Mouse (Mus musculus) limb, embryonic 11.5 days (tissue): Measurements from ENCODE around the gene Il5. TPM values are rescaled to one million over a fixed set of nuclear protein-coding genes. Genes with fewer than 3 reads are reported as not detected.

Experiments used
- ATAC-seq: fragments of 200-750 bp; cut with Nextera tagmentation; 2 replicates; pipeline ENCODE4 v1.8.0; 2017; ENCODE audit warnings: low read depth; ENCODE audit not compliant: insufficient number of reproducible peaks, low FRiP score, low TSS enrichment
- DNase-seq: peaks from one replicate; pipeline ENCODE4 v3.0.0-alpha.2; 2015; ENCODE audit warnings: low spot score
- H3K27ac ChIP-seq: fragments of 300-500 bp; sonication (generic); replicated peaks from 2 replicates; pipeline ENCODE4 v1.5.1; 2014; ENCODE audit warnings: low read depth, mild to moderate bottlenecking, low read length
- H3K27me3 ChIP-seq: fragments of 300-500 bp; sonication (generic); 2 replicates; pipeline ENCODE4 v1.6.1; 2014; ENCODE audit warnings: mild to moderate bottlenecking, low read length, mixed read lengths; ENCODE audit not compliant: control insufficient read depth, insufficient read depth
- H3K36me3 ChIP-seq: fragments of 300-500 bp; sonication (generic); 2 replicates; pipeline ENCODE4 v1.6.1; 2014; ENCODE audit warnings: mild to moderate bottlenecking, low read length, moderate library complexity, mixed read lengths; ENCODE audit not compliant: control insufficient read depth, insufficient read depth
- H3K4me1 ChIP-seq: fragments of 300-500 bp; sonication (generic); 2 replicates; pipeline ENCODE4 v1.6.1; 2014; ENCODE audit warnings: low read length, mixed read lengths; ENCODE audit not compliant: control insufficient read depth, insufficient read depth
- H3K4me2 ChIP-seq: fragments of 300-500 bp; sonication (generic); 2 replicates; pipeline ENCODE4 v1.6.1; 2014; ENCODE audit warnings: low read depth, mild to moderate bottlenecking, moderate library complexity; ENCODE audit not compliant: severe bottlenecking
- H3K4me3 ChIP-seq: fragments of 300-500 bp; sonication (generic); 2 replicates; pipeline ENCODE4 v1.5.1; 2014; ENCODE audit warnings: low read depth, low read length
- H3K9ac ChIP-seq: fragments of 300-500 bp; sonication (generic); 2 replicates; pipeline ENCODE4 v1.6.1; 2014; ENCODE audit warnings: mild to moderate bottlenecking, low read length
- H3K9me3 ChIP-seq: fragments of 300-500 bp; sonication (generic); 2 replicates; pipeline ENCODE4 v1.6.1; 2016; ENCODE audit warnings: low read length; ENCODE audit not compliant: control insufficient read depth
- WGBS: fragments of 180-500 bp; shearing (Covaris S2); extraction: QIAGEN DNeasy Blood & Tissue Kit; methylation state at CpG from one replicate; pipeline ENCODE4 v1.1.7; 2014; 5-methylcytosine and 5-hydroxymethylcytosine counted together
- polyA plus RNA-seq: library from polyadenylated mRNA; unstranded; fragments of >200 nt; fragmentation: Nextera tagmentation; extraction: Ambion mirVana; gene quantifications from 2 replicates; pipeline ENCODE4 v1.2.1, GENCODE M21; 2014

The Il5 gene
- polyA plus RNA-seq = 0.09 TPM in 1 of 2 replicates, not detected in the other

DNA sequence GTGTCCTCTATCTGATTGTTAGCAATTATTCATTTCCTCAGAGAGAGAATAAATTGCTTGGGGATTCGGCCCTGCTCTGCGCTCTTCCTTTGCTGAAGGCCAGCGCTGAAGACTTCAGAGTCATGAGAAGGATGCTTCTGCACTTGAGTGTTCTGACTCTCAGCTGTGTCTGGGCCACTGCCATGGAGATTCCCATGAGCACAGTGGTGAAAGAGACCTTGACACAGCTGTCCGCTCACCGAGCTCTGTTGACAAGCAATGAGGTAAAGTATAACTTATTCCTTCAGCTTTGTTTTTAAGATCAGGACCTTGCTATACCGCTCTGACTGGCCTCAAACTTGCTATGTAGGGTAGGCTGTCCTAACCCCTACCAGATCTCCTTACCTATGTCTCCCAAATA is at the start of gene Il5:
Il5 (plus strand) TSS at position 80 of the 400 bp plus-strand sequence.
- 82% methylated on average over 6 of the region's 6 CpGs for WGBS
- no peak for ATAC-seq
- Histone ChIP-seq H3K4me2 (no peak within 1 kb of the TSS), H3K4me3 (no peak within 1 kb of the TSS), H3K4me1 (no peaks in the 10 kb centered on the region), H3K27me3 (no peaks in the 10 kb centered on the region), H3K27ac (no peak within 1 kb of the TSS), H3K9ac (no peak within 1 kb of the TSS), H3K36me3 (no peaks in the 10 kb centered on the region), H3K9me3 (no peaks in the 10 kb centered on the region)
- DNase-seq = no peak

DNA sequence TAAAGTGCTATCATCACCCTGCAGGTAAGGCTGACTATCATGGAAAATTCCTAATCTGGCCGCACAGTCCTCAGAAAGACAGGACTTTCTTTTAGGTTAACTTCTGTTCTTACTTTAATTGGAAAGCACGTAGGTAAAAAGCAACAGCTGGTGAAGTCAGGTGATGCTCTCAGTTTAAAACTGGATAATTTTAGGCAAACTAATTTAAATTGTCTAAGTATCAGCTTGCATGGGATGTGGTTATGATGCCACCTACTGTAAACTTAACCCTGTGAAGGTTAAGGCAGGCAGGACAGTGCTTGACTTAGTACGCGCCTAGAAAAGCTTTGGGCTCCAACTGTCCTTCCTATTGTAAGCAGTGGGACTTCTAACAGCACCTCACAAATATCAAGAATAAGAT is 49.2 kb upstream of the Il5 start:
- H3K9me3 ChIP-seq = no peaks in the 10 kb centered on the region
- H3K4me2 ChIP-seq = no peak overlapping the region
- H3K9ac ChIP-seq = no peak overlapping the region
- H3K4me3 ChIP-seq = no peak overlapping the region
- no peaks in the 10 kb centered on the region for H3K4me1 ChIP-seq
- no peak overlapping the region for H3K27ac ChIP-seq
- 93% methylated on average over 4 of the region's 4 CpGs for WGBS
- peaks cover 10% of the 10 kb centered on the region; the same call in 1 of the 2 replicates for H3K36me3 ChIP-seq
- no peak for ATAC-seq
- no peaks in the 10 kb centered on the region for H3K27me3 ChIP-seq
- DNase-seq = no peak

DNA sequence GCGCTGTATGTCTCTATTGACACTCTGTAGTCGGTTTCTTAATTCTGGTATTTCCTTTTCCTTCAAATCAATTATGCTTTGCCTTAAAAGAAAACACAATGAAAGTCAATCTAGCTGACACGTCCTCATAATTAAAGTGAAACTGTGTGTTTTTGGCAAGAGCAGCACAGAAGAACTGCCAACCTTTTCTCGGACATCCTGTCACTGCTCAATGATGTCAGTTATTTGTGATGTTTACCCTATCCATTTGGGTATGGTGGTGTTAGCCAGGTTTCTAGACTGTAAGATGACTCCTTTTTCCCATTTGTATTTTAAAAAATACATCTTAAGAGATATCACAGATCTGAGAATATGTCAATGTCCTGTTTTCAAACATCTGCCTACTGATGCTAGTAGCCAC is 40.5 kb upstream of the Il5 start:
- Histone ChIP-seq H3K9ac (no peak overlapping the region), H3K4me1 (no peaks in the 10 kb centered on the region), H3K9me3 (no peaks in the 10 kb centered on the region), H3K4me3 (no peak overlapping the region), H3K27ac (no peak overlapping the region), H3K27me3 (no peaks in the 10 kb centered on the region), H3K4me2 (no peak overlapping the region), H3K36me3 (peaks cover 7% of the 10 kb centered on the region; the same call in 1 of the 2 replicates)
- WGBS = 90% methylated on average over 4 of the region's 4 CpGs
- DNase-seq (no peak), ATAC-seq (no peak)

DNA sequence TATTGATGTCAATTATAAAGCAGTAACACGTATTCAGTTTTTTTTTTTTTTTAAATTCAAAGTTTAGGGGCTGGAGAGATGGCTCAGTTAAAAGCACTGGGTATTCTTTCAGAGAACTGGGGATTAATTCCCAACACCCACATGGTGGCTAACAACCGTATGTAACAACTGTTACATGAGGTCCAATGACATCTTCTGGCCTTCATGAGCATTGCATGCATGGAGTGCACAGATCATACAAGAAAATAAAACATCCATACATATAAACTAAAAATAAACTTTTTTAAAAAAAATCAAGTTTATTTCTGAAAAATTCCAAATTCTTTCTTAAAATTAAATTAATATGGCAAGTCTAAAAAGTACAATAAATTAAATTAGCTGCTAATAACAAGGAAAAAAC is 38.9 kb upstream of the Il5 start:
- H3K27me3 ChIP-seq = no peaks in the 10 kb centered on the region
- DNase-seq = no peak
- WGBS = 90% methylated on average over 2 of the region's 2 CpGs

DNA sequence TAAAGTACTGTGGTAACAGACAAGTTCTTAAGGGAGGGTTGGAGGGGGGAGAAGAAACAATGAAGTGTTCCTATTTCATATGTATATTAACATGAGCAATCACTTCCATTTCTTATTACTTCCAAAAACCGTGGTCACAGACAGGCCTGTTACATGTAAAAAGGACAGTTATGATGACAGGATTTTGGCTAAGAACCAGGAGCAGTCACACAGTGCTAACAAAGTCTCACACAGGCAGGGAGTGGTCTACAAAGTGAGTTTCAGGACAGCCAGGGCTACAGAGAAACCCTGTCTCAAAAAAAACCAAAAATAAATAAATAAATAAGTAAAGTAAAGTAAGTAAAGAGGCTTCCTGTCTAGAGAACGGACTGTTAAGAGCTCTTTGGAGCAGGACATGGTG is 38.4 kb upstream of the Il5 start:
- Histone ChIP-seq H3K4me2 (no peak overlapping the region), H3K4me3 (no peak overlapping the region), H3K4me1 (no peaks in the 10 kb centered on the region), H3K36me3 (peaks cover 2% of the 10 kb centered on the region; the same call in 1 of the 2 replicates), H3K27ac (no peak overlapping the region), H3K9ac (no peak overlapping the region), H3K9me3 (no peaks in the 10 kb centered on the region), H3K27me3 (no peaks in the 10 kb centered on the region)
- ATAC-seq (no peak), DNase-seq (no peak)
- WGBS = 92% methylated on average over 2 of the region's 2 CpGs

More for the DNA sequence above, 38.9 kb upstream of the Il5 start:
- no peak overlapping the region for H3K4me2 ChIP-seq
- peaks cover 2% of the 10 kb centered on the region; the same call in 1 of the 2 replicates for H3K36me3 ChIP-seq
- no peak for ATAC-seq
- no peaks in the 10 kb centered on the region for H3K9me3 ChIP-seq
- no peak overlapping the region for H3K9ac ChIP-seq
- H3K27ac ChIP-seq = no peak overlapping the region
- no peak overlapping the region for H3K4me3 ChIP-seq
- H3K4me1 ChIP-seq = no peaks in the 10 kb centered on the region

DNA sequence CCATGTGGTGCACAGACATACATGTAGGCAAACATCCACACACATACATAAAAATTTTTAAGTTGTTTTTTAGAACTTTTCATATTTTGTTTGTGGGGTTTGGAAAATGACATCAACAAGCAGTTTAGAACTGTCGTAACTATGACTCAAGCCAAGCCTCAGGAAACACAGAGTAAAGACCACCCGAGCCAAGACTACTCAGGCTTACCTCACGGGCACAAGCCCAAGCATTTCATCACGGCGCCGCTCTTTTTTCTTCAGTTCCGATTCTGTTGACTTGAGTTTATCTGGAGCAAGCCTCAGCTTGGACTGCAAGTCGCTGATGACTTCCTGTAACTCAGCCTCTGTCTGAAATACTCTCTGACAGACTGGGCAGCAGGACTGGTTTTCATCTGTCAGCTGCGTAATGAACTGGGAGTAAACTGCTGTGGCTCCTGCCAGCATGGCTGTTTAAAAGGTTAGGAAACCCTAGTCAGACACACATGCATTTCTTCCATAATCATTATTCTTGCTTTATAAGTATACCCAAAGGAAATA is 37.5 kb upstream of the Il5 start:
- ATAC-seq (no peak), DNase-seq (no peak)
- no peak overlapping the region for H3K4me3 ChIP-seq
- no peaks in the 10 kb centered on the region for H3K27me3 ChIP-seq
- H3K4me2 ChIP-seq = no peak overlapping the region
- no peak overlapping the region for H3K9ac ChIP-seq
- peaks cover 2% of the 10 kb centered on the region; the same call in 1 of the 2 replicates for H3K36me3 ChIP-seq
- no peaks in the 10 kb centered on the region for H3K4me1 ChIP-seq
- no peak overlapping the region for H3K27ac ChIP-seq
- H3K9me3 ChIP-seq = no peaks in the 10 kb centered on the region
- 92% methylated on average over 9 of the region's 9 CpGs for whole genome bisulfite sequencing

DNA sequence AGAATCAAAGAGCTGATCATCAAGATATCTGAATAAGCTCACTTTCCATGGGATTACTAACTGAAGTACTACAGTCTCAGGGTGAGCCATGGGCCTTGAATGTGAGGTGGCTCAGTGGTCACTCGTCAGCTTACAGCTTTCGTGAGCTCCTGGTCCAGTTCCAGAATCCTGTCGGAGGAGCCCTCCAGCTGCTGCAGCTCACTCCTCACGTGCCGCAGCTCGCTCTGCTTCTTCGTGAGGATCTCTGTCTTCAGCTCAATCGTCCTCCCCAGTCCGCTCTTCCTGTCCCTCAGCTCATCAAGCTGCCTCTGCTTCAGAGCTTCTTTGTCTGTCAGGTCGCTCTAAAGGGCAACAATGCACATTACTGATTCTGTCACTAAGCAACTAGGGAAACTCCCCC is 28.6 kb upstream of the Il5 start:
- H3K9me3 ChIP-seq = no peaks in the 10 kb centered on the region
- DNase-seq = no peak
- no peak overlapping the region for H3K27ac ChIP-seq
- H3K4me1 ChIP-seq = no peaks in the 10 kb centered on the region
- WGBS = 89% methylated on average over 10 of the region's 10 CpGs
- H3K27me3 ChIP-seq = no peaks in the 10 kb centered on the region
- H3K9ac ChIP-seq = no peak overlapping the region
- no peak overlapping the region for H3K4me3 ChIP-seq
- no peak for ATAC-seq
- H3K4me2 ChIP-seq = no peak overlapping the region
- H3K36me3 ChIP-seq = peaks cover 2% of the 10 kb centered on the region; the same call in 1 of the 2 replicates

DNA sequence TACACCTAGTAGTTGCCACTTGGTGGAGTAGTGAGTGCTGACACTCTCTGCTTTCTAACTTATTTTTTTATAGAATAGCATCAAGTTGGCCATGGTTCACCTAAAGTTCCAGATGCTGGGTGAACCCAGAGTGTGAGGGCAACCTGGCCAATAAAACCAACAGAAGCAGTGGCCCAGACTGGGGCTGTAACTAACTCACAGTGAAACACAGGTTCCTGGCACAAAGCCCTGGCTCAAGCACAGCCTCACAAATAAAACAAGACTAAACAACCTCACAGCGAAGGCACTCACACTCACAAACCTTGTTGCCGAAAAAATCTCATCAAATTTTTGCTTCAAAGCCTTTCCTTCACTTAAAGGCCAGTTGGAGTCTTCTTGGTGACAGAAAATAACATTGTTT is 22.1 kb upstream of the Il5 start:
- no peak for ATAC-seq
- WGBS = 81% methylated on average over 2 of the region's 2 CpGs
- Histone ChIP-seq H3K27ac (no peak overlapping the region), H3K9me3 (no peaks in the 10 kb centered on the region), H3K27me3 (no peaks in the 10 kb centered on the region), H3K4me3 (no peak overlapping the region), H3K4me1 (no peaks in the 10 kb centered on the region), H3K36me3 (peaks cover 2% of the 10 kb centered on the region; the same call in 1 of the 2 replicates), H3K4me2 (no peak overlapping the region), H3K9ac (no peak overlapping the region)
- DNase-seq = no peak

DNA sequence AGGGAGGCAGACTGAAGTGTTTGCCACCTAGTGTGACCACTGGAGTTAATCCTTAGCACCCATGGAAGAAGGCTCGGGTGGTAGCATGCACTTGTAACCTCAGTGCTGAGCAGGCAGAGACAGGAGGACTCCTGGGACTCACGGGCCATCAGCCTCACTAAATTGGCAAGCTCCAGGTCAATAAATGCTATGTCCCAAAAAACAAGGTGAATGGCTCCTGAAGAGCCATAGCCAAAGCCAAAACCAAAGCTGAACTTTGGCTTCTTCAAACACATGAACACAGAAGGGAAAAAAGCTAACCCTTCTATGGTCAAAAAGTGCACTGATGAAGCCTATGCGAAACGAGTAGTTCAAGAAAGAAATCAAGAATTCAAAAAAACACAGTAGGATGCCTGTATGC is 21.2 kb upstream of the Il5 start:
- Histone ChIP-seq H3K4me3 (no peak overlapping the region), H3K9ac (no peak overlapping the region), H3K27ac (no peak overlapping the region), H3K4me2 (no peak overlapping the region), H3K9me3 (no peaks in the 10 kb centered on the region), H3K36me3 (peaks cover 2% of the 10 kb centered on the region), H3K4me1 (no peaks in the 10 kb centered on the region), H3K27me3 (no peaks in the 10 kb centered on the region)
- ATAC-seq (no peak), DNase-seq (no peak)
- WGBS = 92% methylated on average over 4 of the region's 4 CpGs
